Mouse (Mus musculus) MEL (cell line): Measurements from ENCODE around the gene Mpp3. TPM values are rescaled to one million over a fixed set of nuclear protein-coding genes. Genes with fewer than 3 reads are reported as not detected.

Source experiments
- DNase-seq: peaks from one replicate; pipeline ENCODE4 v3.0.0; 2011; ENCODE audit warnings: low read depth, low spot score
- H3K27ac ChIP-seq: 2 replicates; pipeline ENCODE4 v1.5.1; 2012; ENCODE audit warnings: low read depth, mild to moderate bottlenecking, control low read depth, low read length, moderate library complexity; ENCODE audit not compliant: control insufficient read depth
- H3K27me3 ChIP-seq, 2 experiments: fragments of 150-350 bp in 1 of 2; sonication (generic) in 1 of 2; 2 replicates each; pipeline ENCODE4 v1.6.1; 2012; ENCODE audit warnings: low read length in 2 of 2, mild to moderate bottlenecking in 2 of 2, improper control_type of control experiment in 1 of 2, moderate library complexity in 1 of 2; ENCODE audit not compliant: insufficient read depth in 2 of 2, control insufficient read depth in 1 of 2
- H3K36me3 ChIP-seq, 2 experiments: 2 replicates each; pipeline ENCODE4 v1.6.1; 2012 to 2014; ENCODE audit warnings: low read length in 2 of 2, improper control_type of control experiment in 1 of 2, inconsistent platforms in 1 of 2, mild to moderate bottlenecking in 1 of 2; ENCODE audit not compliant: insufficient read depth in 2 of 2, control insufficient read depth in 1 of 2
- H3K4me1 ChIP-seq, 2 experiments: fragments of 150-350 bp in 1 of 2; sonication (generic) in 1 of 2; 2 replicates each; pipeline ENCODE4 v1.6.1; 2012; ENCODE audit warnings: low read length in 2 of 2, improper control_type of control experiment in 1 of 2, mild to moderate bottlenecking in 1 of 2; ENCODE audit not compliant: insufficient read depth in 2 of 2, control insufficient read depth in 1 of 2
- H3K4me3 ChIP-seq, 2 experiments: fragments of 150-350 bp in 1 of 2; sonication (generic) in 1 of 2; 2 replicates each; pipeline ENCODE4 v1.5.1; 2012; ENCODE audit warnings: low read depth in 2 of 2, low read length in 2 of 2, mild to moderate bottlenecking in 2 of 2, moderate library complexity in 2 of 2, control low read depth in 1 of 2, improper control_type of control experiment in 1 of 2; ENCODE audit not compliant: control insufficient read depth in 1 of 2, insufficient read depth in 1 of 2
- H3K79me2 ChIP-seq: 2 replicates; pipeline ENCODE4 v1.6.1; 2012; ENCODE audit warnings: mild to moderate bottlenecking, low read length, moderate library complexity; ENCODE audit not compliant: control insufficient read depth, poor library complexity, insufficient read depth
- H3K9ac ChIP-seq: 2 replicates; pipeline ENCODE4 v1.6.1; 2012; ENCODE audit warnings: low read depth, mild to moderate bottlenecking, control low read depth, low read length, moderate library complexity; ENCODE audit not compliant: control insufficient read depth, poor library complexity, severe bottlenecking
- H3K9me3 ChIP-seq: fragments of 150-350 bp; sonication (generic); replicated peaks from 2 replicates; pipeline ENCODE4 v1.6.1; 2012; ENCODE audit warnings: mild to moderate bottlenecking, low read length, improper control_type of control experiment, moderate library complexity; ENCODE audit not compliant: insufficient read depth
- BHLHE40 ChIP-seq: IDR thresholded peaks from 2 replicates; pipeline ENCODE4 v1.6.1; 2012; ENCODE audit warnings: low read depth, mild to moderate bottlenecking, inconsistent platforms, low read length, improper control_type of control experiment, borderline replicate concordance
- CHD2 ChIP-seq: IDR thresholded peaks from 2 replicates; pipeline ENCODE4 v1.6.1; 2011; ENCODE audit warnings: low read length, improper control_type of control experiment
- CTCF ChIP-seq, 3 experiments: IDR thresholded peaks in 2 of 3; conservative IDR thresholded peaks in 1 of 3; 2 replicates each; pipeline ENCODE4 v1.5.1; 2011 to 2012; ENCODE audit warnings: low read length in 3 of 3, low read depth in 2 of 3, mild to moderate bottlenecking in 2 of 3, improper control_type of control experiment in 1 of 3, inconsistent platforms in 1 of 3, mixed read lengths in 1 of 3, moderate library complexity in 1 of 3; ENCODE audit not compliant: control insufficient read depth in 1 of 3, insufficient read depth in 1 of 3, poor library complexity in 1 of 3, severe bottlenecking in 1 of 3
- ELF1 ChIP-seq: IDR thresholded peaks from 2 replicates; pipeline ENCODE4 v1.6.1; 2014; ENCODE audit warnings: low read depth, mild to moderate bottlenecking, inconsistent platforms, low read length, improper control_type of control experiment, moderate library complexity
- ETS1 ChIP-seq: IDR thresholded peaks from 2 replicates; pipeline ENCODE4 v1.6.1; 2012; ENCODE audit warnings: low read depth, mild to moderate bottlenecking, inconsistent platforms, low read length, improper control_type of control experiment, moderate library complexity
- GABPA ChIP-seq: IDR thresholded peaks from 2 replicates; pipeline ENCODE4 v1.6.1; 2012; ENCODE audit warnings: low read depth, mild to moderate bottlenecking, inconsistent platforms, low read length, improper control_type of control experiment, moderate library complexity
- HCFC1 ChIP-seq: IDR thresholded peaks from 2 replicates; pipeline ENCODE4 v1.6.1; 2012; ENCODE audit warnings: low read depth, mild to moderate bottlenecking, inconsistent platforms, low read length, improper control_type of control experiment, moderate library complexity
- KAT2A ChIP-seq: conservative IDR thresholded peaks from 2 replicates; pipeline ENCODE4 v1.6.1; 2012; ENCODE audit warnings: low read depth, low read length, improper control_type of control experiment, inconsistent platforms
- MAX ChIP-seq: IDR thresholded peaks from 2 replicates; pipeline ENCODE4 v1.6.1; 2011; ENCODE audit warnings: low read length, improper control_type of control experiment
- MEF2A ChIP-seq: IDR thresholded peaks from 2 replicates; pipeline ENCODE4 v1.6.1; 2014; ENCODE audit warnings: low read depth, mild to moderate bottlenecking, inconsistent platforms, low read length, improper control_type of control experiment; ENCODE audit not compliant: poor library complexity, insufficient replicate concordance, severe bottlenecking; ENCODE audit errors: extremely low read depth
- MYC ChIP-seq: IDR thresholded peaks from 2 replicates; pipeline ENCODE4 v1.6.1; 2011; ENCODE audit warnings: low read depth, mild to moderate bottlenecking, low read length, improper control_type of control experiment, moderate library complexity
- NELFE ChIP-seq: IDR thresholded peaks from 2 replicates; pipeline ENCODE4 v1.6.1; 2011; ENCODE audit warnings: low read depth, low read length, improper control_type of control experiment
- NRF1 ChIP-seq: IDR thresholded peaks from 2 replicates; pipeline ENCODE4 v1.6.1; 2014; ENCODE audit warnings: low read depth, mild to moderate bottlenecking, inconsistent platforms, low read length, improper control_type of control experiment, moderate library complexity; ENCODE audit not compliant: poor library complexity, insufficient read depth, severe bottlenecking
- POLR2A ChIP-seq, 2 experiments: IDR thresholded peaks; 2 replicates each; pipeline ENCODE4 v1.6.1; 2011 to 2012; ENCODE audit warnings: low read length in 2 of 2, mild to moderate bottlenecking in 2 of 2, control low read depth in 1 of 2, improper control_type of control experiment in 1 of 2, low read depth in 1 of 2, moderate library complexity in 1 of 2; ENCODE audit not compliant: control insufficient read depth in 1 of 2, insufficient read depth in 1 of 2, poor library complexity in 1 of 2
- POLR2AphosphoS2 ChIP-seq: IDR thresholded peaks from 2 replicates; pipeline ENCODE4 v1.6.1; 2011; ENCODE audit warnings: low read length, improper control_type of control experiment
- POLR2AphosphoS5 ChIP-seq: IDR thresholded peaks from 2 replicates; pipeline ENCODE4 v1.6.1; 2012; ENCODE audit warnings: low read depth, borderline replicate concordance, mild to moderate bottlenecking, inconsistent platforms, low read length, moderate library complexity, mixed read lengths
- RCOR1 ChIP-seq: IDR thresholded peaks from 2 replicates; pipeline ENCODE4 v1.6.1; 2012; ENCODE audit warnings: low read depth, mild to moderate bottlenecking, inconsistent platforms, low read length, improper control_type of control experiment
- SIN3A ChIP-seq: IDR thresholded peaks from 2 replicates; pipeline ENCODE4 v1.6.1; 2012; ENCODE audit warnings: low read length, improper control_type of control experiment, inconsistent platforms
- TBP ChIP-seq: IDR thresholded peaks from 2 replicates; pipeline ENCODE4 v1.8.0; 2011; ENCODE audit warnings: low read depth, low read length, improper control_type of control experiment
- TCF12 ChIP-seq: IDR thresholded peaks from 2 replicates; pipeline ENCODE4 v1.6.1; 2014; ENCODE audit warnings: low read depth, mild to moderate bottlenecking, inconsistent platforms, low read length, improper control_type of control experiment, moderate library complexity
- UBTF ChIP-seq: IDR thresholded peaks from 2 replicates; pipeline ENCODE4 v1.6.1; 2012; ENCODE audit warnings: low read depth, mild to moderate bottlenecking, inconsistent platforms, low read length, improper control_type of control experiment, moderate library complexity, borderline replicate concordance; ENCODE audit not compliant: insufficient read depth
- USF1 ChIP-seq: IDR thresholded peaks from 2 replicates; pipeline ENCODE4 v1.6.1; 2014; ENCODE audit warnings: low read depth, mild to moderate bottlenecking, inconsistent platforms, low read length, improper control_type of control experiment, moderate library complexity
- ZMIZ1 ChIP-seq: IDR thresholded peaks from 2 replicates; pipeline ENCODE4 v1.6.1; 2012; ENCODE audit warnings: low read depth, mild to moderate bottlenecking, inconsistent platforms, low read length, improper control_type of control experiment, moderate library complexity
- ZNF384 ChIP-seq: IDR thresholded peaks from 2 replicates; pipeline ENCODE4 v1.6.1; 2012; ENCODE audit warnings: low read depth, mild to moderate bottlenecking, inconsistent platforms, low read length, improper control_type of control experiment
- polyA plus RNA-seq, 2 experiments: library from polyadenylated mRNA; stranded (reverse) in 1 of 2; unstranded in 1 of 2; fragments of >175 nt in 1 of 2; fragments of >200 nt in 1 of 2; gene quantifications; 2 replicates each; pipeline versions ENCODE4 v1.2.1 to v1.2.4; 2012; ENCODE audit warnings: low replicate concordance in 2 of 2, low read depth in 1 of 2; ENCODE audit not compliant: insufficient read length in 2 of 2, insufficient read depth in 1 of 2, missing spikeins in 1 of 2
- total RNA-seq: library from RNA; depleted of rRNA; stranded (reverse); fragments of 300-350 nt; gene quantifications from 2 replicates; pipeline ENCODE4 v1.2.3, GENCODE M21; 2012

The Mpp3 gene
- total and polyA plus RNA-seq, 3 experiments: 5.5 to 7.1 TPM; not detected in 1

- Histone ChIP-seq H3K4me1 (no peaks in the 10 kb centered on the region), H3K4me3 (no peak overlapping the region), H3K9ac (no peak overlapping the region), H3K27me3 (no peaks in the 10 kb centered on the region), H3K79me2 (no peaks in the 10 kb centered on the region), H3K27ac (no peak overlapping the region), H3K9me3 (no peaks in the 10 kb centered on the region), H3K36me3 (no peaks in the 10 kb centered on the region; a peak in 2 of 4 replicates)
- no peak for DNase-seq
- TF ChIP-seq MAX (no peak), ZNF384 (no peak), GABPA (no peak), MYC (no peak), RCOR1 (no peak), NELFE (no peak), TCF12 (no peak), HCFC1 (no peak), MEF2A (no peak), ZMIZ1 (no peak), ETS1 (no peak), ELF1 (no peak), USF1 (no peak), UBTF (no peak), POLR2AphosphoS2 (no peak), KAT2A (no peak), NRF1 (no peak)
These were observed 34.8 kb upstream of the Mpp3 start for GRCm38 (mm10) chr11:102063076-102063475.

- TF ChIP-seq POLR2AphosphoS5 (no peak), MEF2A (no peak), ZNF384 (no peak), POLR2A (IDR thresholded peaks at IDR 0.05; ENCODE audit: control insufficient read depth in 1 of 2, insufficient read depth in 1 of 2, low read depth in 1 of 2, low read length in 2 of 2, poor library complexity in 1 of 2) (no peak), BHLHE40 (no peak), CTCF (IDR thresholded peaks at IDR 0.05 in 2 of 3, conservative IDR thresholded peaks at IDR 0.05 in 1 of 3; ENCODE audit: control insufficient read depth in 1 of 3, insufficient read depth in 1 of 3, low read depth in 2 of 3, low read length in 3 of 3, poor library complexity in 1 of 3, severe bottlenecking in 1 of 3) (no peak), CHD2 (no peak), ZMIZ1 (no peak), SIN3A (no peak), MAX (no peak), TCF12 (no peak), TBP (no peak)
- H3K79me2 ChIP-seq: no peaks in the 10 kb centered on the region
- H3K36me3 ChIP-seq: no peaks in the 10 kb centered on the region; a peak in 2 of 4 replicates
- H3K4me1 ChIP-seq: no peaks in the 10 kb centered on the region
- H3K9me3 ChIP-seq: no peaks in the 10 kb centered on the region
- DNase-seq: no peak
- no peaks in the 10 kb centered on the region for H3K27me3 ChIP-seq
- H3K4me3 ChIP-seq: no peak overlapping the region
- no peak overlapping the region for H3K9ac ChIP-seq
- H3K27ac ChIP-seq: no peak overlapping the region
These were observed 33.7 kb upstream of the Mpp3 start for GRCm38 (mm10) chr11:102061941-102062473.
